Mouse (Mus musculus) lung, embryonic 16.5 days (tissue): ENCODE measurements around the gene Zc3h10. TPM values are rescaled to one million over a fixed set of nuclear protein-coding genes. Genes with fewer than 3 reads are reported as not detected.
"Not testable (repeated sequence)": the region's sequence is repeated elsewhere in the genome, so short reads cannot be mapped to it uniquely, and the experiment has no call there.

ENCODE experiments used
- ATAC-seq: fragments of 200-750 bp; cut with Nextera tagmentation; 2 replicates; pipeline ENCODE4 v1.8.0; 2017; ENCODE audit warnings: low read depth, mild to moderate bottlenecking, moderate library complexity
- H3K27ac ChIP-seq: fragments of 300-500 bp; sonication (generic); 2 replicates; pipeline ENCODE4 v1.5.1; 2014; ENCODE audit warnings: mild to moderate bottlenecking, control low read depth, low read length
- H3K27me3 ChIP-seq: fragments of 300-500 bp; sonication (generic); 2 replicates; pipeline ENCODE4 v1.6.1; 2014; ENCODE audit warnings: low read depth, low read length, mixed read lengths; ENCODE audit not compliant: control insufficient read depth, insufficient read depth
- H3K36me3 ChIP-seq: fragments of 300-500 bp; sonication (generic); 2 replicates; pipeline ENCODE4 v1.6.1; 2014; ENCODE audit warnings: low read length; ENCODE audit not compliant: control insufficient read depth, insufficient read depth
- H3K4me1 ChIP-seq: fragments of 300-500 bp; sonication (generic); replicated peaks from 2 replicates; pipeline ENCODE4 v1.6.1; 2014; ENCODE audit warnings: low read length, mixed read lengths; ENCODE audit not compliant: control insufficient read depth, insufficient read depth
- H3K4me2 ChIP-seq: fragments of 300-500 bp; sonication (generic); 2 replicates; pipeline ENCODE4 v1.6.1; 2014; ENCODE audit warnings: low read depth, low read length, control low read depth
- H3K4me3 ChIP-seq: fragments of 300-500 bp; sonication (generic); 2 replicates; pipeline ENCODE4 v1.5.1; 2014; ENCODE audit warnings: mild to moderate bottlenecking, low read length, control low read depth
- H3K9ac ChIP-seq: fragments of 300-500 bp; sonication (generic); 2 replicates; pipeline ENCODE4 v1.6.1; 2014; ENCODE audit warnings: low read length, control low read depth
- H3K9me3 ChIP-seq: fragments of 300-500 bp; sonication (generic); 2 replicates; pipeline ENCODE4 v1.6.1; 2016; ENCODE audit warnings: low read length; ENCODE audit not compliant: control insufficient read depth
- WGBS: fragments of 180-500 bp; shearing (Covaris S2); extraction: QIAGEN DNeasy Blood & Tissue Kit; methylation state at CpG from one replicate; pipeline ENCODE4 v1.1.7; 2014; 5-methylcytosine and 5-hydroxymethylcytosine counted together
- polyA plus RNA-seq: library from polyadenylated mRNA; unstranded; fragments of >200 nt; fragmentation: Nextera tagmentation; extraction: Ambion mirVana; gene quantifications from 2 replicates; pipeline ENCODE4 v1.2.1, GENCODE M21; 2015

Zc3h10 gene
- polyA plus RNA-seq, 1 experiment from 2014 or later: 11.9 TPM

GRCm38 (mm10) chr10:128509831-128510230 lies 37.7 kb downstream of the Zc3h10 start:
- no peak overlapping the region for H3K27ac ChIP-seq
- ATAC-seq: peak; percentile 85
- peaks cover 12% of the 10 kb centered on the region for H3K36me3 ChIP-seq
- no peak overlapping the region for H3K9ac ChIP-seq
- H3K4me2 ChIP-seq: no peak overlapping the region
- H3K4me3 ChIP-seq: no peak overlapping the region
- 0 out of 2 replicates have a peak, but pooled peaks cover 2% of the 10 kb centered on the region for H3K9me3 ChIP-seq
- 48% methylated on average over 4 of the region's 4 CpGs for WGBS
- H3K27me3 ChIP-seq: no peaks in the 10 kb centered on the region
- H3K4me1 ChIP-seq: peaks cover 5% of the 10 kb centered on the region; the same call in 1 of the 2 replicates

GRCm38 (mm10) chr10:128509203-128509602 lies 38.4 kb downstream of the Zc3h10 start:
- Histone ChIP-seq H3K36me3 (peaks cover 10% of the 10 kb centered on the region), H3K27me3 (no peaks in the 10 kb centered on the region), H3K4me3 (no peak overlapping the region), H3K27ac (peak overlapping the region; percentile 17; the same call in 1 of the 2 replicates), H3K4me1 (peaks cover 7% of the 10 kb centered on the region; the same call in 1 of the 2 replicates), H3K4me2 (no peak overlapping the region), H3K9ac (no peak overlapping the region), H3K9me3 (0 out of 2 replicates have a peak, but pooled peaks cover 2% of the 10 kb centered on the region)
- 81% methylated on average over 9 of the region's 9 CpGs for WGBS
- no peak for ATAC-seq

DNA sequence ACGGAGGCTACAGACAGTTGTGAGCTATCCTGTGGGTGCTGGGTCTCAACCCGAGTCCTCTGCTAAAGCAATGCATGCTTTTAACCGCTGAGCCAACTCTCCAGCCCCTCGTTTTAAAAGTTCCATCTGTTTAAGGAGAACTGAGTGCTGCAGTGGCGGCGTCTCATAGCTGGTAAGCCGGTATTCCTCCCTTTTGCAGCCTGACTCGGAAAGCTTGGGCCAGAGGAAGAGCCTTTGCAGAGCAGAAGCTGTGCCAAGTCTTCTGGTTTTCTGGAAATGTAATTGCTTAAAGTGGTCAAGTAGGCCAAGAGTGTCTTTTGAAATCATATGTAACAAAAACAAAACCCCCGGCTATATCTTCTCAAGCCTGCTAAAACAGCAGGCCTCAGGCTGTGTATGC lies 39.3 kb downstream of the Zc3h10 start:
- Histone ChIP-seq H3K4me1 (peaks cover 7% of the 10 kb centered on the region; the same call in 1 of the 2 replicates), H3K9ac (no peak overlapping the region), H3K27me3 (no peaks in the 10 kb centered on the region), H3K27ac (peak overlapping the region; percentile 3), H3K9me3 (0 out of 2 replicates have a peak, but pooled peaks cover 2% of the 10 kb centered on the region), H3K4me3 (no peak overlapping the region), H3K4me2 (no peak overlapping the region), H3K36me3 (peaks cover 10% of the 10 kb centered on the region)
- ATAC-seq: peak; percentile 59
- 57% methylated on average over 9 of the region's 9 CpGs for WGBS

DNA sequence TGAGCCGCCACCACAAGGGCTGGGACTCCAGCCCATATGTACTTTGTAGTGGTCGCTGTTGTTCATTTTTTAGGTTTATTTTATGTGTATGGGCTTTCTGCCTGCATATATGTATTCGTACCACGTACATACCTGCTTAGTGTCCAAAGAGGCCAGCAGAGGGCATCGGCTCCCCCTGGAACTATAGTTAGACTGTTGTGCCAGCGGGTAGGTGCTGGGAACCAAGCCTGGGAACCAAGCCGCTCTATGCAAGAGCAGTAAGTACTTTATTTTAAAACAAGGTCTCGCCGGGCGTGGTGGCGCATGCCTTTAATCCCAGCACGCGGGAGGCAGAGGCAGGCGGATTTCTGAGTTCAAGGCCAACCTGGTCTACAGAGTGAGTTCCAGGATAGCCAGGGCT lies 41.6 kb downstream of the Zc3h10 start:
- peaks cover 5% of the 10 kb centered on the region for H3K36me3 ChIP-seq
- 95% methylated on average over 14 of the region's 14 CpGs for WGBS
- H3K4me2 ChIP-seq: no peak overlapping the region
- no peak overlapping the region for H3K27ac ChIP-seq
- no peak overlapping the region for H3K9ac ChIP-seq
- H3K4me1 ChIP-seq: peaks cover 7% of the 10 kb centered on the region; the same call in 1 of the 2 replicates
- no peak overlapping the region for H3K4me3 ChIP-seq
- ATAC-seq: no peak
- no peaks in the 10 kb centered on the region for H3K27me3 ChIP-seq
- 0 out of 2 replicates have a peak, but pooled peaks cover 2% of the 10 kb centered on the region for H3K9me3 ChIP-seq

- not testable (repeated sequence) for H3K9me3 ChIP-seq, H3K27me3 ChIP-seq, H3K4me2 ChIP-seq, H3K9ac ChIP-seq, H3K36me3 ChIP-seq, H3K4me1 ChIP-seq, H3K27ac ChIP-seq, ATAC-seq, H3K4me3 ChIP-seq
- WGBS: 82% methylated on average over 5 of the region's 5 CpGs
Observed at GRCm38 (mm10) chr10:128505371-128505667, 42.3 kb downstream of the Zc3h10 start.

GRCm38 (mm10) chr10:128504641-128505370 lies 42.8 kb downstream of the Zc3h10 start:
- Histone ChIP-seq H3K9ac (no peak overlapping the region), H3K4me3 (no peak overlapping the region), H3K4me1 (peaks cover 4% of the 10 kb centered on the region; the same call in 1 of the 2 replicates), H3K27ac (no peak overlapping the region), H3K36me3 (peaks cover 2% of the 10 kb centered on the region; the same call in 1 of the 2 replicates), H3K27me3 (no peaks in the 10 kb centered on the region), H3K9me3 (0 out of 2 replicates have a peak, but pooled peaks cover 2% of the 10 kb centered on the region), H3K4me2 (no peak overlapping the region)
- 50% methylated on average over 9 of the region's 9 CpGs for WGBS
- no peak for ATAC-seq

DNA sequence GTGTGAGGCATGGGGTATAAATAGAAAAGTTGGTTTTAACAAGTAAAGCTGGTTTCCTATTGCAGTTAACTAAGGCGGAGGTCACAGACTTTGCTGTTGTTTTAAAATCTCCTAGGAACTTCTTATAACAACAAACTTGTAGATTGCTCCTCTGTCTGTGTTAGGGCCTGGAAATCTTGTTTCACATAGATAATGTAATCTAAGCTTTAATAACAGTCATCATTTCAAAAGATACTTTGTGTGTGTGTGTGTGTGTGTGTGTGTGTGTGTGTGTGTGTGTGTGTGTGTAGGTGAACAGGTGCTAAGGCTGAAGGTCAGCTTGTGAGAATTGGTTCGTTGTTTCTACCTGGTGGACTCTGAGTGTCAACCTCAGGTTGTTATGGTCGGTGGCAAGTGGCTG lies 43.6 kb downstream of the Zc3h10 start:
- no peak overlapping the region for H3K27ac ChIP-seq
- no peak overlapping the region for H3K4me3 ChIP-seq
- WGBS: 63% methylated on average over 3 of the region's 3 CpGs
- ATAC-seq: no peak
- H3K4me1 ChIP-seq: peaks cover 2% of the 10 kb centered on the region; the same call in 1 of the 2 replicates
- no peaks in the 10 kb centered on the region; the same call in 1 of the 2 replicates for H3K36me3 ChIP-seq
- no peak overlapping the region for H3K9ac ChIP-seq
- H3K4me2 ChIP-seq: no peak overlapping the region
- H3K9me3 ChIP-seq: 0 out of 2 replicates have a peak, but pooled peaks cover 2% of the 10 kb centered on the region
- H3K27me3 ChIP-seq: no peaks in the 10 kb centered on the region

- Histone ChIP-seq H3K9me3 (0 out of 2 replicates have a peak, but pooled peaks cover 2% of the 10 kb centered on the region), H3K4me3 (no peak overlapping the region), H3K27me3 (no peaks in the 10 kb centered on the region), H3K36me3 (no peaks in the 10 kb centered on the region), H3K9ac (no peak overlapping the region), H3K4me2 (no peak overlapping the region), H3K27ac (no peak overlapping the region), H3K4me1 (peaks cover 2% of the 10 kb centered on the region; the same call in 1 of the 2 replicates)
- ATAC-seq: no peak
- WGBS: 71% methylated on average over 8 of the region's 8 CpGs
Observed at GRCm38 (mm10) chr10:128503532-128503931, 44.0 kb downstream of the Zc3h10 start.

- Histone ChIP-seq H3K27ac (no peak overlapping the region), H3K36me3 (no peaks in the 10 kb centered on the region), H3K4me3 (no peak overlapping the region), H3K9ac (no peak overlapping the region), H3K4me1 (peaks cover 5% of the 10 kb centered on the region; the same call in 1 of the 2 replicates), H3K4me2 (no peak overlapping the region), H3K9me3 (0 out of 2 replicates have a peak, but pooled peaks cover 2% of the 10 kb centered on the region), H3K27me3 (no peaks in the 10 kb centered on the region)
- no peak for ATAC-seq
- 70% methylated on average over 5 of the region's 5 CpGs for WGBS
Observed at GRCm38 (mm10) chr10:128502341-128502740, 45.2 kb downstream of the Zc3h10 start.
